Mouse (Mus musculus): Measurements from ENCODE around the gene Ttc38. TPM values are rescaled to one million over a fixed set of nuclear protein-coding genes. Genes with fewer than 3 reads are reported as not detected.

Gene Ttc38
- polyA plus RNA-seq, 1 experiment = 0.12 TPM

GRCm38 (mm10) chr15:85900318-85900717 lies 68.2 kb downstream of the Ttc38 start:
- Histone ChIP-seq H3K27me3 (ENCODE audit: control insufficient read depth, insufficient read depth, insufficient read length) (no peaks in the 10 kb centered on the region), H3K79me2 (ENCODE audit: control insufficient read depth, insufficient read depth) (no peaks in the 10 kb centered on the region), H3K4me2 (ENCODE audit: low read depth) (no peak overlapping the region), H3K4me3 (no peak overlapping the region), H3ac (ENCODE audit: control insufficient read depth, insufficient read length) (no peak overlapping the region), H3K36me3 (ENCODE audit: control insufficient read depth, insufficient read depth) (peaks cover 11% of the 10 kb centered on the region)
- TF ChIP-seq MYOD1 (IDR thresholded peaks at IDR 0.05; ENCODE audit: control insufficient read depth in 1 of 3, insufficient read length in 2 of 3, low read depth in 2 of 3) = no peak
- peak; percentile 55 for TF ChIP-seq POLR2AphosphoS2 (IDR thresholded peaks at IDR 0.05; ENCODE audit: insufficient read length, low read depth)

- Histone ChIP-seq H3K27me3 (ENCODE audit: control insufficient read depth, insufficient read depth, insufficient read length) (no peaks in the 10 kb centered on the region), H3K4me3 (no peak overlapping the region), H3K36me3 (ENCODE audit: control insufficient read depth, insufficient read depth) (peaks cover 6% of the 10 kb centered on the region), H3ac (ENCODE audit: control insufficient read depth, insufficient read length) (no peak overlapping the region), H3K79me2 (ENCODE audit: control insufficient read depth, insufficient read depth) (no peaks in the 10 kb centered on the region), H3K4me2 (ENCODE audit: low read depth) (no peak overlapping the region)
- no peak for TF ChIP-seq TCF12 (IDR thresholded peaks at IDR 0.05; ENCODE audit: insufficient read depth, poor library complexity, severe bottlenecking)
- TF ChIP-seq MYOG (IDR thresholded peaks at IDR 0.05; ENCODE audit: control insufficient read depth in 1 of 3, insufficient read depth in 1 of 3, insufficient read length in 2 of 3, low read depth in 2 of 3) = no peak
- TF ChIP-seq TCF3 (IDR thresholded peaks at IDR 0.05; ENCODE audit: insufficient read length, low read depth) = no peak
- no peak for TF ChIP-seq REST (IDR thresholded peaks at IDR 0.05; ENCODE audit: insufficient read depth, insufficient read length)
- no peak for TF ChIP-seq MYOD1 (IDR thresholded peaks at IDR 0.05; ENCODE audit: control insufficient read depth in 1 of 3, insufficient read length in 2 of 3, low read depth in 2 of 3)
- no peak for TF ChIP-seq CEBPB (IDR thresholded peaks at IDR 0.05; ENCODE audit: insufficient read depth, poor library complexity, severe bottlenecking)
- TF ChIP-seq SRF (IDR thresholded peaks at IDR 0.05; ENCODE audit: control insufficient read depth, insufficient read length, low read depth) = no peak
- TF ChIP-seq POLR2A (IDR thresholded peaks at IDR 0.05; ENCODE audit: insufficient read length, low read depth) = no peak
Observed at GRCm38 (mm10) chr15:85900801-85901200, 68.7 kb downstream of the Ttc38 start.

- Histone ChIP-seq H3ac (ENCODE audit: control insufficient read depth, insufficient read length) (no peak overlapping the region), H3K4me3 (no peak overlapping the region), H3K4me2 (ENCODE audit: low read depth) (no peak overlapping the region), H3K27me3 (ENCODE audit: control insufficient read depth, insufficient read depth, insufficient read length) (no peaks in the 10 kb centered on the region), H3K36me3 (ENCODE audit: control insufficient read depth, insufficient read depth) (peaks cover 5% of the 10 kb centered on the region), H3K79me2 (ENCODE audit: control insufficient read depth, insufficient read depth) (no peaks in the 10 kb centered on the region)
- TF ChIP-seq REST (IDR thresholded peaks at IDR 0.05; ENCODE audit: insufficient read depth, insufficient read length) (no peak), USF1 (IDR thresholded peaks at IDR 0.05; ENCODE audit: low read depth) (no peak)
Observed at GRCm38 (mm10) chr15:85902505-85902904, 70.4 kb downstream of the Ttc38 start.

GRCm38 (mm10) chr15:85903826-85904225 lies 71.7 kb downstream of the Ttc38 start:
- Histone ChIP-seq H3K27me3 (ENCODE audit: control insufficient read depth, insufficient read depth, insufficient read length) (no peaks in the 10 kb centered on the region), H3K4me3 (no peak overlapping the region), H3ac (ENCODE audit: control insufficient read depth, insufficient read length) (no peak overlapping the region), H3K79me2 (ENCODE audit: control insufficient read depth, insufficient read depth) (no peaks in the 10 kb centered on the region), H3K36me3 (ENCODE audit: control insufficient read depth, insufficient read depth) (no peaks in the 10 kb centered on the region), H3K4me2 (ENCODE audit: low read depth) (no peak overlapping the region)
- TF ChIP-seq E2F4 (IDR thresholded peaks at IDR 0.05; ENCODE audit: insufficient read depth) (no peak), CEBPB (IDR thresholded peaks at IDR 0.05; ENCODE audit: insufficient read depth, poor library complexity, severe bottlenecking) (no peak), POLR2AphosphoS2 (IDR thresholded peaks at IDR 0.05; ENCODE audit: insufficient read length, low read depth) (no peak), MAX (IDR thresholded peaks at IDR 0.05; ENCODE audit: low read depth) (no peak), MYOD1 (IDR thresholded peaks at IDR 0.05; ENCODE audit: control insufficient read depth in 1 of 3, insufficient read length in 2 of 3, low read depth in 2 of 3) (no peak), MYOG (IDR thresholded peaks at IDR 0.05; ENCODE audit: control insufficient read depth in 1 of 3, insufficient read depth in 1 of 3, insufficient read length in 2 of 3, low read depth in 2 of 3) (no peak), POLR2A (IDR thresholded peaks at IDR 0.05; ENCODE audit: insufficient read length, low read depth) (no peak), SRF (IDR thresholded peaks at IDR 0.05; ENCODE audit: control insufficient read depth, insufficient read length, low read depth) (no peak)

Other genes starting within 250 kb of the Ttc38 start
- 7.9 TPM for gene Wnt7b, start 249.8 kb upstream of the Ttc38 start, polyA plus RNA-seq (2012; fragmentation: generic; extraction: Trizol)
- 0.12 TPM for gene Ppara, start 97.3 kb upstream of the Ttc38 start, polyA plus RNA-seq (2012; fragmentation: generic; extraction: Trizol)
- gene Cdpf1, start 20.6 kb upstream of the Ttc38 start, polyA plus RNA-seq (2012; fragmentation: generic; extraction: Trizol) = 25.1 TPM
- not detected for gene Pkdrej, start 10.6 kb upstream of the Ttc38 start, polyA plus RNA-seq (2012; fragmentation: generic; extraction: Trizol)
- 18.0 TPM for gene Gtse1, start 27.4 kb downstream of the Ttc38 start, polyA plus RNA-seq (2012; fragmentation: generic; extraction: Trizol)
- 21.4 TPM for gene Trmu, start 47.0 kb downstream of the Ttc38 start, polyA plus RNA-seq (2012; fragmentation: generic; extraction: Trizol)
- 0.06 TPM for gene Celsr1, start 201.5 kb downstream of the Ttc38 start, polyA plus RNA-seq (2012; fragmentation: generic; extraction: Trizol)
- 15.0 TPM for gene Gramd4, start 225.4 kb downstream of the Ttc38 start, polyA plus RNA-seq (2012; fragmentation: generic; extraction: Trizol)

All from myocyte (in vitro differentiated cells).